Mouse (Mus musculus) kidney, postnatal 0 days (tissue): ENCODE data around the gene Tifab. TPM values are rescaled to one million over a fixed set of nuclear protein-coding genes. Genes with fewer than 3 reads are reported as not detected.
"Not testable (repeated sequence)": the region's sequence is repeated elsewhere in the genome, so short reads cannot be mapped to it uniquely, and the experiment has no call there.

Experiments
- ATAC-seq: fragments of 200-750 bp; cut with Nextera tagmentation; replicated peaks from 2 replicates; pipeline ENCODE4 v1.8.0; 2017; ENCODE audit warnings: low read depth, moderate number of reproducible peaks, moderate TSS enrichment, moderate library complexity; ENCODE audit not compliant: low FRiP score
- DNase-seq: peaks from one replicate; pipeline ENCODE4 v3.0.0-alpha.2; 2016; ENCODE audit warnings: low spot score
- H3K27ac ChIP-seq: fragments of 300-500 bp; sonication (generic); 2 replicates; pipeline ENCODE4 v1.5.1; 2014; ENCODE audit warnings: mild to moderate bottlenecking
- H3K27me3 ChIP-seq: fragments of 300-500 bp; sonication (generic); 2 replicates; pipeline ENCODE4 v1.6.1; 2014; ENCODE audit warnings: low read length, mixed read lengths; ENCODE audit not compliant: insufficient read depth
- H3K36me3 ChIP-seq: fragments of 300-500 bp; sonication (generic); 2 replicates; pipeline ENCODE4 v1.6.1; 2014; ENCODE audit warnings: low read length, mixed read lengths; ENCODE audit not compliant: insufficient read depth
- H3K4me1 ChIP-seq: fragments of 300-500 bp; sonication (generic); replicated peaks from 2 replicates; pipeline ENCODE4 v1.6.1; 2014; ENCODE audit warnings: antibody characterized with exemption, low read length, mixed read lengths; ENCODE audit not compliant: insufficient read depth
- H3K4me2 ChIP-seq: fragments of 300-500 bp; sonication (generic); 2 replicates; pipeline ENCODE4 v1.6.1; 2014; ENCODE audit warnings: mild to moderate bottlenecking, low read length, moderate library complexity, mixed read lengths
- H3K4me3 ChIP-seq: fragments of 300-500 bp; sonication (generic); replicated peaks from 2 replicates; pipeline ENCODE4 v1.5.1; 2014; ENCODE audit warnings: low read depth, low read length
- H3K9ac ChIP-seq: fragments of 300-500 bp; sonication (generic); 2 replicates; pipeline ENCODE4 v1.6.1; 2014; ENCODE audit warnings: low read depth, low read length
- H3K9me3 ChIP-seq: fragments of 300-500 bp; sonication (generic); replicated peaks from 2 replicates; pipeline ENCODE4 v1.6.1; 2016; ENCODE audit warnings: low read length, inconsistent platforms, mixed read lengths
- CTCF ChIP-seq: IDR thresholded peaks from 2 replicates; pipeline ENCODE4 v1.5.1; 2016; ENCODE audit warnings: antibody characterized with exemption, low read depth, mild to moderate bottlenecking, moderate library complexity
- WGBS: fragments of 180-500 bp; shearing (Covaris S2); extraction: QIAGEN DNeasy Blood & Tissue Kit; methylation state at CpG from one replicate; pipeline ENCODE4 v1.1.7; 2014; 5-methylcytosine and 5-hydroxymethylcytosine counted together
- polyA plus RNA-seq: library from polyadenylated mRNA; unstranded; fragments of >200 nt; fragmentation: Nextera tagmentation; extraction: Ambion mirVana; gene quantifications from 2 replicates; pipeline ENCODE4 v1.2.1, GENCODE M21; 2015

Gene Tifab
- polyA plus RNA-seq, 1 experiment from 2014 or later, result 2.0 TPM

DNA sequence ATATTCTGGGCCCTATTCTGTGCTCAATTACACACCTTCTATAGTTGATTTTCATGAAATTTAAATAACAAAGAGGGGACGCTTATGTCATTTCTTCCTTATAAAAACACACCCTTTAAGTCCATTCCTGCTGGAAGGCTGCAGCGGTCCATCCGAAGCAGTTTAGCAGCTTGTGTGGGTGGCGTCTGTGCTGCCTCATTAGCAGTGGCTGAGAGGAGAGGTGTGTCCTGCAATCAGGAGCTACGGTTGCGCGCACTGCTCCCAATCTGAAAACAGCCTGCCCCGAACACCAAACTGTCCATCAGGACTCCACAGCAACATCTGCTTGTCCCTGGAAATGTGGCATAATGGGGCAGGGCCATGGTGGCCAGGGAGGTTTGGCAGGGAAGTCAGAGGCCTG lies 20.8 kb upstream of the Tifab start:
- TF ChIP-seq CTCF, result no peak
- DNase-seq (no peak), ATAC-seq (no peak)
- no peaks in the 10 kb centered on the region for H3K36me3 ChIP-seq
- no peak overlapping the region for H3K4me2 ChIP-seq
- 0 out of 2 replicates have a peak, but pooled peaks cover 5% of the 10 kb centered on the region for H3K27me3 ChIP-seq
- no peak overlapping the region for H3K4me3 ChIP-seq
- H3K9ac ChIP-seq, result no peak overlapping the region
- H3K27ac ChIP-seq, result no peak overlapping the region
- no peaks in the 10 kb centered on the region for H3K9me3 ChIP-seq
- H3K4me1 ChIP-seq, result no peaks in the 10 kb centered on the region
- WGBS, result 42% methylated on average over 8 of the region's 8 CpGs

DNA sequence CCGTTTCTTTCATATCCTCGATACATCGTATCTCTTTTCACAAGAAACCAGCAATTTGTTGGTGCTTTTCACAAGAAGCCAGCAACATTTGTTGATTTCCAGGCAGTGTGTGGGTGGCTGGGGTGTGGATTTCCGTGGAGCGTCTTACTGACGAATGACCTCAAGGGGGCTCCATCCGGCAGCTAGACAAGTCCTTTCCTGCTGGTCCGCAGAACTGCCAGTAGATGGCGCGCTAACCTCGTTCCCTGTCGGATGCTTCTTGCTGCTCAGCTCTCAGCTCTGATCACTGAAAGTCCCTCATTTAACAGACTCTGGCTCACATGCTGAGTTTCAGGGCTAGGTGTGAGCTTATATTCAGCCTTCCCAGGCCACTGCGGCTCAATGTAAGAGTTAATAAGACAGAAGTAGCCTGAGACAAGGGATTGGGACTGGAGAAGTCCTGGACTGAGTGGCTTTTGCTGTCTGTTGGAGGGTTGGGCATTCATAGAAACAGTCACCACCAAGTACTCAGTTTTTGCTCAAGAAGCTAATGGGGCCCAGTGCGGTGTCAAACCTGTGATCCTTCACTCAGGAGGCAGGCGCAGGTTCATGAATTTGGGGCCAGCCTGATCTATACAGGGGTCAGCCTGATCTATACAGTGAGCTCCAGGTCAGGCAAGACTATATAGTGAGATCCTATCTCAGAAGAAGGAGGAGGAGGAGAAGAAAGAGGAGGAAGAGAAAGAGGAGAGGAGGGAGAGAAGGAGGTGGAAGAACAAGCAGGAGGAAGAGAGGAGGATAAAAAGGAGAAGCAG lies 19.0 kb upstream of the Tifab start:
- TF ChIP-seq CTCF, result peak; percentile 100
- ATAC-seq (peak; percentile 72; the same call in 1 of the 2 replicates), DNase-seq (peak; percentile 98)
- H3K27ac ChIP-seq, result no peak overlapping the region
- H3K27me3 ChIP-seq, result 0 out of 2 replicates have a peak, but pooled peaks cover 5% of the 10 kb centered on the region
- no peak overlapping the region for H3K4me3 ChIP-seq
- H3K9me3 ChIP-seq, result no peaks in the 10 kb centered on the region
- no peak overlapping the region for H3K9ac ChIP-seq
- H3K4me2 ChIP-seq, result peak overlapping the region; percentile 28
- 12% methylated on average over 15 of the region's 15 CpGs for WGBS
- no peaks in the 10 kb centered on the region for H3K4me1 ChIP-seq
- H3K36me3 ChIP-seq, result no peaks in the 10 kb centered on the region

DNA sequence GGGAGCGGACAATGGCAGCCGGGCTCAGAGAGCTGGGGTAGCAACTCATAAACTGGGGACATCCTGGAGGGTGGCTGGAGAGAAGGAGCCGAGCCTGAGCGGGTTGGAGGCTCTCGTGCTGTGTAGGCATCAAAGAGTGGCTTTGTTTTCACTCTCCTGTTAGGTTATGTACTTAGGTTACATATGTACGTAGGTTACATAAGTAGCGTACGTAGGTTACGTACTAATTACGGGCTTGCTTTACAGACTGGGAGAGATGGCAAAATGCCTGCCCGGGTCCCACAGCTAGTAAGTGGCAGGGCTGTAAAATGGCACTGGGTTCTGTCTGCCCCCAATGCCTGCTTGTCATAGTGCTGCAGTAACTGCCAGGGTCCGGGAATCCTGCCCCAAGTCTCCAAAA lies 18.3 kb upstream of the Tifab start:
- no peak for TF ChIP-seq CTCF
- Histone ChIP-seq H3K9me3 (no peaks in the 10 kb centered on the region), H3K9ac (no peak overlapping the region), H3K4me3 (no peak overlapping the region), H3K36me3 (no peaks in the 10 kb centered on the region), H3K27me3 (0 out of 2 replicates have a peak, but pooled peaks cover 5% of the 10 kb centered on the region), H3K4me1 (no peaks in the 10 kb centered on the region), H3K4me2 (peak overlapping the region; percentile 28), H3K27ac (no peak overlapping the region)
- ATAC-seq (no peak), DNase-seq (peak; percentile 31)
- 56% methylated on average over 12 of the region's 12 CpGs for WGBS

DNA sequence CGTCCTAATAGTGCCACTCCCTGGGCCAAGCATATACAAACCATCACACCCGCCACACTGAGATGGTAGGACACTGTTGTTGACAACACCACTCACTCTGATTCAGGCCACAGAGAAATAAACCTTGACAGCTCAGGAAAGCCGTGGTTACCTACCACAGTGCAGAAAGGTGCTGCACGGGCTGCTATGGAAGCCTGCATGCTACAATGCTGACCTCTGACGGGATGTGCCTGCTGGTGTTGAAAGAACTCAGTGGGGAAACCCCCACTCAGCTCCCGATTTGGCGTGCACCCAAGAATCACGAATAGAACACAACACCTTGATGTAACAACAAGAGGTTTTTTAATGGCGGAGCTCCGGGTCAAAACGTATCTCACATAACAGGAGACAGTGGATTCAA lies 17.1 kb upstream of the Tifab start:
- not testable (repeated sequence) for ATAC-seq, DNase-seq, H3K4me2 ChIP-seq, H3K9ac ChIP-seq, H3K27ac ChIP-seq, H3K4me1 ChIP-seq, H3K27me3 ChIP-seq, H3K36me3 ChIP-seq, H3K9me3 ChIP-seq, H3K4me3 ChIP-seq
- WGBS, result 74% methylated on average over 11 of the region's 11 CpGs

DNA sequence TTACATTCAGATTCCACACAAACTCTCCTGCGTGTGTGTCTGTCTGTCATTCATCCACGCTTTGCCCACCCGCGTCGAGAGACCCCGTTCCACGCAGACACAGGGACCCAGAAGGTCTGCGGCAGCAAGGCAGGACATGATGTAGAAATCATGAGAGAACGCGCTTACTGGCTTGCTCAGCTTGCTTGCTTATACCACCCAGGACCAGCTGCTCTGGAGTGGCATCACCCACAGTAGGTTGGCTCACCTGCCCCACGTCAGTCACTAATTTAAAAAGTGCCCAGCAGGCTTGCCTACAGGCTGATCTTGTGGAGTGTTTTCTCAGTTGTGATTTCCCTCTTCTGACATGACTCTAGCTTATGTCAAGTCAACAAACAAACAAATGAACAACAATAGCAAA lies 15.5 kb upstream of the Tifab start:
- not testable (repeated sequence) for H3K4me1 ChIP-seq, H3K36me3 ChIP-seq, H3K9ac ChIP-seq, H3K4me3 ChIP-seq, H3K9me3 ChIP-seq, ATAC-seq, DNase-seq, H3K4me2 ChIP-seq, H3K27ac ChIP-seq, H3K27me3 ChIP-seq
- WGBS, result 91% methylated on average over 11 of the region's 11 CpGs

DNA sequence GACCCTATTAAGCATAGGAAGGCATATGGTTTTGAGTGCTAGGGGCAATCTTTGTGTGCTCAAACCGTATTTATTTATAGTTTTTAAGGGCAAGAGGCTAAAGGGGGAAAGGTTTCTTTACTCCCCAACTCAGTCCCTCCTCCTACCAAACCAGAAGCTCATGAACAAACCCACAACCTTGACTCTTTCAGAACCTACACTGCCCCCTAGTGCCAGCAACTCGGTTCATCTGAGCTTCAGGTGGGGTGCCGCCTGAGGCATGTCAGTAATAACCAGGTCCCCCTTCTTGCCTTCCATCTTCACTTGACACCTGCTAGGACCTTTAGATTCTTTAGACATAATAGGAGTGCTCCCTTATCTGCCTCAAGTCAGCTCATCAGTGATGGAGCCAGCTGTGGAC lies 12.5 kb upstream of the Tifab start:
- Histone ChIP-seq H3K9me3 (no peaks in the 10 kb centered on the region), H3K27me3 (no peaks in the 10 kb centered on the region), H3K4me2 (no peak overlapping the region), H3K9ac (no peak overlapping the region), H3K36me3 (no peaks in the 10 kb centered on the region), H3K27ac (no peak overlapping the region), H3K4me3 (no peak overlapping the region), H3K4me1 (no peaks in the 10 kb centered on the region)
- ATAC-seq, result no peak
- peak; percentile 46 for DNase-seq
- peak; percentile 55 for TF ChIP-seq CTCF
- 27% methylated on average over 3 of the region's 3 CpGs for WGBS

DNA sequence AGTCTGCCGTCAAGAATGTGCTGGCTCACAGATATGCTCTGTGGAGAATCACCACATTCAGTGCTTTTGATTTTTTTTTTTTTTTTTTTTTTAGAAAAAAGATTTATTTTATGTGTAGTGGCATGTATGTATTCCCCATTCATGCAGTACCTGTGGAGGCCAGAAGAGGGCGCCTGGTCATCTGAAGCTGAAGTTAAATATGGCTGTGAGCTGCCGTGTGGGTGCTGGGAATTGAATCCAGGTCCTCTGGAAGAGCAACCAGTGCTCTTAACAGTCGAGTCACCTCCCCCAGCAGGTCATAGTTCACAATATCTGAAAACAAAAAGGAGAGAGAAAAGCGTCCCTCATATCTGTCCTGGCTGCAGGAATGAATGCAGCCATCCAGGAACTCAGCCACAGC lies 11.0 kb upstream of the Tifab start:
- Histone ChIP-seq H3K36me3 (no peaks in the 10 kb centered on the region), H3K9me3 (no peaks in the 10 kb centered on the region), H3K4me2 (no peak overlapping the region), H3K27me3 (no peaks in the 10 kb centered on the region), H3K9ac (no peak overlapping the region), H3K4me3 (no peak overlapping the region), H3K4me1 (no peaks in the 10 kb centered on the region), H3K27ac (no peak overlapping the region)
- 72% methylated on average over 5 of the region's 5 CpGs for WGBS
- peak; percentile 35 for TF ChIP-seq CTCF
- ATAC-seq (no peak), DNase-seq (no peak)
